Mouse (Mus musculus): ENCODE data around the gene Ccdc88a.

The Ccdc88a gene

GRCm38 (mm10) chr11:29448741-29449140, 75.3 kb downstream of the Ccdc88a start:
- in situ Hi-C loops (cut with MboI, MseI) = no loop called here

- in situ Hi-C loops (cut with MboI, MseI) = no loop called here
These were observed 101.2 kb downstream of the Ccdc88a start for GRCm38 (mm10) chr11:29474676-29475075.

GRCm38 (mm10) chr11:29493135-29493534, 119.7 kb downstream of the Ccdc88a start:
- in situ Hi-C loops (cut with MboI, MseI) = loop anchor here in 1 of 2 experiments (10.0 kb wide), 1 partner anchor 108 kb away; no protein-coding TSS in a partner anchor

GRCm38 (mm10) chr11:29496962-29497361, 123.5 kb downstream of the Ccdc88a start:
- in situ Hi-C loops (cut with MboI, MseI) = loop anchor here in 1 of 2 experiments (10.0 kb wide), 1 partner anchor 112 kb away; no protein-coding TSS in a partner anchor

GRCm38 (mm10) chr11:29503948-29504893, 130.8 kb downstream of the Ccdc88a start:
- in situ Hi-C loops (cut with MboI, MseI) = loop anchor here in 1 of 2 experiments (5.0 kb wide), 1 partner anchor 548 kb away; no protein-coding TSS in a partner anchor

- in situ Hi-C loops (cut with MboI, MseI) = loop anchor here in 1 of 2 experiments (5.0 kb wide), 1 partner anchor 547 kb away; no protein-coding TSS in a partner anchor
These were observed 131.6 kb downstream of the Ccdc88a start for GRCm38 (mm10) chr11:29504899-29505625.

GRCm38 (mm10) chr11:29509421-29509820, 136.0 kb downstream of the Ccdc88a start:
- in situ Hi-C loops (cut with MboI, MseI) = no loop called here

- in situ Hi-C loops (cut with MboI, MseI) = no loop called here
These were observed 139.5 kb downstream of the Ccdc88a start for GRCm38 (mm10) chr11:29512818-29513535.

- in situ Hi-C loops (cut with MboI, MseI) = no loop called here
These were observed 140.8 kb downstream of the Ccdc88a start for GRCm38 (mm10) chr11:29514325-29514681.

GRCm38 (mm10) chr11:29514682-29515412, 141.4 kb downstream of the Ccdc88a start, which contains the start of gene Prorsd1:
Gene Prorsd1, minus strand, starts transcription at chr11:29515033.
- in situ Hi-C loops (cut with MboI, MseI) = no loop called here

- in situ Hi-C loops (cut with MboI, MseI) = loop anchor here in 1 of 2 experiments (25.0 kb wide), 2 partner anchors 389 to 661 kb away; partner anchors contain the start of gene Pnpt1
These were observed 152.7 kb downstream of the Ccdc88a start, which contains the start of gene Mtif2 for GRCm38 (mm10) chr11:29525988-29526794. Gene Mtif2, plus strand, starts transcription at chr11:29526408.

GRCm38 (mm10) chr11:29538201-29538600, 164.7 kb downstream of the Ccdc88a start:
- in situ Hi-C loops (cut with MboI, MseI) = loop anchor here in 1 of 2 experiments (10.0 to 25.0 kb wide), 3 partner anchors 313 to 649 kb away; partner anchors contain the start of gene Pnpt1

GRCm38 (mm10) chr11:29544225-29544945, 170.9 kb downstream of the Ccdc88a start:
- in situ Hi-C loops (cut with MboI, MseI) = loop anchor here (10.0 to 25.0 kb wide), 3 partner anchors 150 to 643 kb away; partner anchors contain the start of genes Pnpt1 (in 1 of the 2) and Rtn4 (in 1 of the 2)

- in situ Hi-C loops (cut with MboI, MseI) = loop anchor here (5.0 to 25.0 kb wide), 4 partner anchors 147 to 642 kb away; partner anchors contain the start of genes Rtn4 (in 2 of the 2) and Pnpt1 (in 1 of the 2)
These were observed 171.8 kb downstream of the Ccdc88a start for GRCm38 (mm10) chr11:29545150-29545752.

- in situ Hi-C loops (cut with MboI, MseI) = loop anchor here (5.0 to 25.0 kb wide), 4 partner anchors 146 to 641 kb away; partner anchors contain the start of genes Rtn4 (in 2 of the 2) and Pnpt1 (in 1 of the 2)
These were observed 172.8 kb downstream of the Ccdc88a start for GRCm38 (mm10) chr11:29546297-29546696.

- in situ Hi-C loops (cut with MboI, MseI) = loop anchor here (5.0 to 25.0 kb wide), 4 partner anchors 146 to 641 kb away; partner anchors contain the start of genes Rtn4 (in 2 of the 2) and Pnpt1 (in 1 of the 2)
These were observed 173.3 kb downstream of the Ccdc88a start for GRCm38 (mm10) chr11:29546762-29547161.

- in situ Hi-C loops (cut with MboI, MseI) = loop anchor here (5.0 to 25.0 kb wide), 4 partner anchors 145 to 640 kb away; partner anchors contain the start of genes Rtn4 (in 2 of the 2) and Pnpt1 (in 1 of the 2)
These were observed 173.8 kb downstream of the Ccdc88a start for GRCm38 (mm10) chr11:29547249-29547751.

Measured in T-helper 17 cell (primary cell).